Mouse (Mus musculus) thymus, adult 18-20 months (tissue): ENCODE data around the gene Gjb3.

Source experiments
- DNase-seq, 2 experiments: peaks; one replicate each; pipeline ENCODE4 v3.0.0; 2022; ENCODE audit warnings: mixed read lengths in 2 of 2

Gjb3 gene

GRCm38 (mm10) chr4:127334870-127335504 is 4.3 kb upstream of the Gjb3 start:
- DNase-seq = no peak

GRCm38 (mm10) chr4:127331171-127331570 is 527 bp upstream of the Gjb3 start:
- no peak for DNase-seq

GRCm38 (mm10) chr4:127329751-127330150 is 893 bp downstream of the Gjb3 start:
- no peak for DNase-seq

- no peak for DNase-seq
Measured at GRCm38 (mm10) chr4:127329046-127329445, 1.6 kb downstream of the Gjb3 start.

GRCm38 (mm10) chr4:127328378-127328777 is 2.3 kb downstream of the Gjb3 start:
- DNase-seq = no peak

DNA sequence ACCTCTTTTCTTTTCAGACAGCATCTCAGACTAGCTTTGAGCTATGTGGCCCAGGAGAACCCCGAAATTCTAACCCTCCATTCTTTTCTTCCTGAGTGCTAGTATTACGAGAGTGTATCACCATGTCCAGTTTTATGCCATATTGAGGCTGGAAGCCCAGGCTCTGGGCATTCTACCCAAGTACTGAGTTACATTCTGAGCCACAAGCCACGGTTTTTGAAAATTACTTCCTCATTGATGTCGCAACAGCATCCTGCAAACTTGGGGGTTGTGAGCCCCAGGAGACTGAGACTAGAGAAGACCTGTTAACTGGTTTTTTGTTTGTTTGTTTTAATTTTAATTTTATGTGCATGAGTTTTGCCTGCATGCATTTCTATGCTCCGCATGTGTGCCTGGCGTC is 2.9 kb downstream of the Gjb3 start:
- no peak for DNase-seq

DNA sequence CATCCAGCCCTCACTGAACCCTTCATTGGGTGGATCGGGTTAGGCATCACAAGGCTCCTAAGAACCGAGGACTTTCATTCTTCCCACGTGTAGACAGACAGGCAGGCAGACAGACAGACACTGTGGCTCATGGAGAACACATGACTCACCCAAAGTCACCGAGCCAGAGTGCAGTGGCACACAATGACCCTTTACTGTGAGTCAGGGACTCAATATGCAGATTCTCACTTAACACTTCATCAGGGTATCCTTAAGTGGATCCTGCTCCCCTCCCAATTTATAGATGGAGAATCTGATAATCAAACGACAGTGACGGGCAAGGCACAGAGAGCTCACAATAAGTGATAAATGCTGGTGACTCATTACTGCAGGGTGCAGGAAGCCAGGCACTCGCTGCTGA is 3.4 kb downstream of the Gjb3 start:
- DNase-seq = no peak

GRCm38 (mm10) chr4:127325276-127325675 is 5.4 kb downstream of the Gjb3 start:
- no peak for DNase-seq

GRCm38 (mm10) chr4:127324759-127325158 is 5.9 kb downstream of the Gjb3 start:
- DNase-seq = no peak

GRCm38 (mm10) chr4:127324296-127324695 is 6.3 kb downstream of the Gjb3 start:
- DNase-seq = no peak

DNA sequence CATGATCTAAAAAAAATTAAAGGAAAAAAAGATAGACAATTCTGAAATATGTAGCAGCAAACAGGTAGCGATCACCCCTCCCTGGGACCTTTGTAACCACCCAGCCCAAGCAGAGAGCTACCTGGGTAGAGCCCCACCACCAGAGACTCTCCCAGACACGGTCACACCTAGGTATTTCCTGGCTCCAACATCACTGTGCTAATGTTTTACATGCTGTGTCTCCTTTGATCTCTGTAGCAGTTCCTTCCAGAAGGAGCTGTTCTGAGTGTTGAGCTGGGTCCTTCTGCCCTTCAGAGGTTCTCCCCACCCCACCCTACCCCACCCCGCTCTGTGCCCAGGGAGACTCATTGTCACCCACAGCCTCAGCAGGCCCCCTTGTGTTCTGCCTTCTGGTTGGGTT is 7.0 kb downstream of the Gjb3 start:
- no peak for DNase-seq

DNA sequence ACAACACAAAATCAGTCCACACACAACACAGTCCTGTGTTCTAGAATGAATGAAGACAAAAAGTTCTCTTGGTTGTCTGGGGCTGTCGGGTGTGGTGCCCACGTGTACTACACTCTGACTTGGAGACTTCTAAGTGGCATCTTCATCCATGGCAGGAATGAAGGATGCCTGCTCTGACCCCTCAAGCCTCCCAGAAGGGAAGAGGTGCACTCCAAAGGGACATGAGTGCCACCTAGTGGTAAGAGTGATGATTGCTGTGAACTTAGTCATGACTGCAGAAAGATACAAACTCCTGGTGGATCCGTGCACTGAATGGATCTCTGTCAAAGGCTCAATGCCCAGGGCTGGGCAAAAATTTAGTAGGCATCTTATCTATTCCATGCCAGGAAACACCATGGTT is 11.0 kb downstream of the Gjb3 start:
- DNase-seq = no peak

DNA sequence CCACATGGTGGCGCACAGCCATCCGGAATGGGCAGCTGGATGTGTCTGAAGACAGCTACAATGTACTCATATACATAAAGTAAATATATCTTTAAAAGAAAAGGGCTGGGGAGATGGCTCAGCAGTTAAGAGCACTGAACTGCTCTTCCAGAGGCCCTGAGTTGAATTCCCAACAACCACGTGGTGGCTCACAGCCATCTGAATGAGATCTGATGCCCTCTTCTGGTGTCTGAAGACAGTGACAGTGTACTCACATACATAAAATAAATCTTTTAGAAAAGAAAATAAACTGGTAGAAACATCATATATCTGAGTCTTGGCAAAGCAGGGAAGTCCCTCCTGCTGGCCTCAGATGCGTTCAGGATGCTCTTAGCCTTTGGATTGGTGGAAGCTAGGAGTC is 13.5 kb downstream of the Gjb3 start:
- no peak for DNase-seq

DNA sequence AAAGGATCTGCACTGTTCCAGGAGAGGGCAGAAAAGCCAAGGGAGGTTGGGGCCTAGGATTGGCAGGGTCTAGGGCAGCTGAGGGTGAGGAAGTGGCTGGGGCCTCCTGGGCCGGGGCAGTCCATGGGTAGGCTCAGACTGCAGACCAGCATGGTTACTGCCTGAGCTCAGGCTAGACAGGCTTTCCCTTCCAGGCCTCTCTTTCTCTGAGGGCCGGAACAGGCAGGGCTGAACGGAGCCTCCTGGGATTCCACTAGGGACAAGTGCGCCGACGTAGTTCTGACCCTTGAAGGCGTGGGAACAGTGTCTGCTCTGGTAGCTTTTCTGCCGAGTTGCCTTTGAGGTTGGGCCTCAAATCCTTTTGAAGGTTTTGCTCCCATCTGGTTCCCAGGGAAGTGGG is 14.9 kb downstream of the Gjb3 start:
- no peak for DNase-seq

- DNase-seq = no peak
Measured at GRCm38 (mm10) chr4:127314585-127314984, 16.1 kb downstream of the Gjb3 start.

- DNase-seq = peak; percentile 13 to 24
Measured at GRCm38 (mm10) chr4:127313861-127314260, 16.8 kb downstream of the Gjb3 start, which contains the start of gene Gja4. Gja4 (minus strand) TSS chr4:127314039.

DNA sequence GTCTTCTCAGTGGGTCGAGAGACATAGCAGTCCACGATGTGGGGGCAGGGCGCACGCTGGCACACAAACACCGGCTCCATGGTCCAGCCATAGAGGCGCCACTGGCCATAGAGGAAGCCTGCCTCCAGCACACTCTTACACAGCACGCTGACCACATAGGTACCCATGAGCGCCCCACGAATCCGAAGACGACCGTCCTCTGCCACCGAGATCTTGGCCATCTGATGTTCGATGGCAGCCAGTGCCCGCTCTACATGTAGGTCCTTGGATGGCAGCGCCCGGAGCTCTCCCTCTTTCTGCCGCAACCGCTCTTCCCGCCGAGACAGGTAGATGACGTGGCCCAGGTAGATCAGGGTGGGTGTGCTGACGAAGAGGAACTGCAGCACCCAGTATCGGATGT is 18.3 kb downstream of the Gjb3 start:
- no peak for DNase-seq

DNA sequence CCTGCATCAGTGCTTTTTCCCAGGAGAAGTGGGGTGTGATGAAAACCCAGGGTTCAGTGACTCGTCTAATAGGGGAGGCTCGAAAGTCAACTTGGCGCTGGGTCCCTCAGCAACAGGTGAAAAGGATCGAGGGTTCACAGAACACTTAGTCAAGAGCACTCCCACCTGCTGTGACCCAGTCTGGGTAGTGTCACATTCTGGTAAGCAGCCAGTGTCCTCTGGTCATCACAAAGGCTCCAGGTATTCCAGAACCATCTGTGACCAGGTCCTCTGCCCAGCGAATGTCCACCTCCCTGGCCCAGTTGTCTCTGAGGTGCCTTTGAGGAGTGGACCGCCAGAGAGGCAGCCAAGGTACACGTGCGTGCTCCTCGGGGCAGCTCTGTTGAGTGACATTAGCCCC is 19.1 kb downstream of the Gjb3 start:
- DNase-seq = no peak

DNA sequence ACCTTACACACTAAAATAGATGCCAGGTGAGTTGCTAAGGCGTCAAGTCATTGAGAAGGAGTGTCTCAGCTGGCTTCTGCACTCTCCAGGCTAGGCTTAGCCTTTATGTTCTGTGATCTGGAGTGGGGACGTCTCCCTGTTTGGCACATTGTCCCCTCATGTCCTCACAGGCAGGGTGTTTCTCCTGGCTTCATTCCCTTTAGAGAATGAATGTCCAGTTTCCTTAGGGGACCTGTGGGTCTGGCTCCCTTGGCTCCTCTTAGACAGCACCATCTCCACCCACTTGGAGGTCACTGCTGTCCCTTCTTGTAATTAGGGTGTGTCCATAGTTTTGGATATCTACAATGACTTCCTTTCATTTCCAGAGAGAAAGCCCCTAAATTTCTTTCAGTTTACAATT is 23.7 kb downstream of the Gjb3 start:
- no peak for DNase-seq

- no peak for DNase-seq
Measured at GRCm38 (mm10) chr4:127303796-127304195, 26.8 kb downstream of the Gjb3 start.

DNA sequence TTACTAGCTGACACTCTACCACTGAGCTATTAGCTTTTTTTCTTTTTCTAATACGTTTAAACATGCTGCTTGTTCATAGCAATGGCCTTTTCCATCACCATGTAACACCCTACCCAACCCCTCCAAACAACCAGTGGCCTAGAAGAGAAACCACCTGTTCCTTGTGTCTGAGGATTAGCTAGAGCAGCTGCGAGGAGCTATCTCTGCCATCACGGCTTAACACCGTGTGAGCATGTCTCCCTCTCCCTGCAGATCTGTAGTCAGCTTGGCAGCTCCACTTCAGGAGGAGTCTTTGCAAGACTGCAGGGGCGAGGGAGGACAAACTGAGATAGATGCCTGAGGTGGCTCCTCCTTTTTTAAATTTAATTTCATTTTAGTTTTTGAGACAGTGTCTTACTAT is 30.1 kb downstream of the Gjb3 start:
- DNase-seq = no peak

DNA sequence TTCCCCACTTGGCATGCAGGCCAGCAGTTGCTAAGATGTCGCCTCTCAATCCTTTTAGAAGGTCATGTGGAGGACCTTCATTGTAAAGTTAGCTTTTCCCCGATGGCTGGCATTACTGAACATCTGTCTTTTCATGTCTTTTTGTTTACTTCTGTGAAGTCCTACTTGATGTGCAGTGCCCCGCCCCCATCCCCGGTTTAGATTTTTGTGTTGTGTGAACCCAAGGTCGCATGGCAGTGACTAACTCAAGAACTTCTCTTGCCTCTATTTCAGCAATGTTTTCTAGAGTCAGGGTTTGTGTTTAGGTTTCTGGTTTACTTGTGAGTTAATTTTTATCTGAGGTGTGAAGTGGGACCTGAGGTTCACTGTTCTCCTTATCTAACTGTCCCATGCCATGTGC is 38.0 kb downstream of the Gjb3 start:
- DNase-seq = no peak

DNA sequence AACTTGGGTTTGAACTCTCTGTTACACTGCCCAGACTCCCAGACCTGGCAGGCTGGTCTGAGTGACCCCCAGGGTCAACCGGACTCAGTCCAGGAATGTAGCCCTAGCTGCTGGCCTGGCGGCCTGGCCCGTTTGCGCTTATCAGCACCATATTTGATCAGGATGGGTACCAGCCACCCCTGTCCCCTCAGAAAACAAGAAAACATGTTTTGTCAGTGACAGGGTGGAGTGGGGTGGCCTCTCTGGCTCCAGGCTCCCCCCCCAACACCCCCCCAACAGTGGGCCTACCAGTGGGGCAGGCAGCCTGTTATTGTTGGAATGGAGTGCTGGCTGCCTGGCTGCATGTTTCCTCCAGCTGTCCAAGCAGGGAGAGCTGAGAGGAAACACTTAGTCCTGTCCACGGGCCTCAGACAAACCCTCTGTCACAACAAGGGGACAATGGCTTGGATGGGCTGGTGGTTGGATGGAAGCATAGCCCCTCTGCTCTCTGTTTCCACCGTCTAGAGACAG is 41.5 kb downstream of the Gjb3 start:
- no peak for DNase-seq

- DNase-seq = no peak
Measured at GRCm38 (mm10) chr4:127286907-127287306, 43.7 kb downstream of the Gjb3 start.

DNA sequence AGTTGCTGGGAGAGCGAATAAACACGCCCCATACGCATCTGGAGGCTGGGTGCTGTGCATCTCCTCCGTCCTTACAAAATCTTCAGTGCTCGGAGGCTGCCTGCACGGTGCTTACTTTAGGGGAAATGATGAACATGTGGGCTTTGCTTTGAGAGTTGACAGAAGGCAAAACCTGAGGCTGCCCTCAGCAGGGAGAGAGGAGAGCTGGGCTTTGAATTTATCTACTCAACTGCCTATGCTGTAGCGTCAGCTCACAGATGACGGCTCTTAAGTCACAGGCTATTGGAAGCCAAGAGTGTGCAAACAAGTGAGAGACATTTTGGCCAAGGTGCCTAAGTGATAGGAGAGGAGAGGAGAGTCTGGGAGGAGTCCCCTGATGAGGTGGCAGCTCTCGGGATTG is 51.4 kb downstream of the Gjb3 start:
- no peak for DNase-seq
